9 mouse cellular contexts compared by ENCODE assay signal in genomic region chr11:62127692-62128091, GRCm38 (mm10).
DNase-seq lines count a peak whose midpoint lies in the region; ATAC-seq and TF ChIP-seq lines count a peak whose summit lies in the region.
"Had no signal": no experiment of that assay in that cellular context is flagged by ENCODE, and none has a peak within 500 bp of the region (broad histone marks: within the 10 kb centered on the region; RNA-seq: fewer than 3 reads in every experiment).

No protein-coding gene starts in this region.

- DNase-seq in adrenal gland, adult 8-10 months: peak; percentile 48
- DNase-seq in embryo, embryonic 10.5 days (ENCODE audit: low spot score): peak; percentile 93
- DNase-seq in kidney, postnatal 4 days: peak; percentile 92 to 93
- DNase-seq in lung, adult 18-20 months: peak; percentile 75 to 80
- peak; percentile 91 to 92 for DNase-seq in right cerebral cortex, adult 2 months (ENCODE audit: low spot score in 2 of 2)
- peak; percentile 70 for DNase-seq in urinary bladder, postnatal 10 days (ENCODE audit: low spot score)

- H3K9me3 ChIP-seq in E14TG2a.4 (ENCODE audit: low read length): no peaks in the 10 kb centered on the region
- H3K9me3 ChIP-seq: lung, embryonic 15.5 days had no signal

- peaks cover 5% of the 10 kb centered on the region; the same call in 1 of the 2 replicates for H3K36me3 ChIP-seq in E14TG2a.4 (ENCODE audit: insufficient read depth, low read length)
- H3K36me3 ChIP-seq: lung, embryonic 15.5 days had no signal

- H3K4me1 ChIP-seq in E14TG2a.4 (replicated peaks; ENCODE audit: low read depth, low read length): no peaks in the 10 kb centered on the region
- H3K4me1 ChIP-seq: lung, embryonic 15.5 days had no signal

- peak; percentile 81 for ATAC-seq in granulocyte monocyte progenitor cell, adult 5-6 weeks (replicated peaks; ENCODE audit: poor library complexity, severe bottlenecking)

- H3K27me3 ChIP-seq in E14TG2a.4 (ENCODE audit: insufficient read depth, low read length): no peaks in the 10 kb centered on the region
- H3K27me3 ChIP-seq: lung, embryonic 15.5 days had no signal

- no peak overlapping the region for H3K4me3 ChIP-seq in E14TG2a.4 (replicated peaks; ENCODE audit: low read length)
- H3K4me3 ChIP-seq: lung, embryonic 15.5 days had no signal

- peak; percentile 85 for TF ChIP-seq CTCF in E14TG2a.4 (conservative IDR thresholded peaks at IDR 0.05; ENCODE audit: low read length)
